24 mouse cellular contexts compared by ENCODE assay signal in genomic region chr1:74022536-74022935, GRCm38 (mm10).
DNase-seq lines count a peak whose midpoint lies in the region; ATAC-seq lines count a peak whose summit lies in the region.
"Had no signal": no experiment of that assay in that cellular context is flagged by ENCODE, and none has a peak within 500 bp of the region (broad histone marks: within the 10 kb centered on the region; RNA-seq: fewer than 3 reads in every experiment).

No protein-coding gene starts in this region.

- ATAC-seq in heart, embryonic 15.5 days (replicated peaks; ENCODE audit: insufficient number of reproducible peaks, insufficient read depth, low FRiP score, low read depth) = no peak
- ATAC-seq in heart, embryonic 16.5 days (replicated peaks; ENCODE audit: extremely low read depth, insufficient read depth, low FRiP score) = no peak
- no peak for ATAC-seq in intestine, embryonic 16.5 days
- ATAC-seq: midbrain, embryonic 13.5 days had no signal

- no peaks in the 10 kb centered on the region for H3K36me3 ChIP-seq in heart, embryonic 10.5 days
- no peaks in the 10 kb centered on the region for H3K36me3 ChIP-seq in heart, embryonic 15.5 days
- no peaks in the 10 kb centered on the region for H3K36me3 ChIP-seq in heart, embryonic 16.5 days (ENCODE audit: control insufficient read depth, insufficient read depth)
- H3K36me3 ChIP-seq in intestine, embryonic 16.5 days (ENCODE audit: control insufficient read depth, insufficient read depth, low read length) = no peaks in the 10 kb centered on the region
- H3K36me3 ChIP-seq: embryonic facial prominence, embryonic 10.5 days; embryonic facial prominence, embryonic 15.5 days; forebrain, embryonic 12.5 days; midbrain, embryonic 13.5 days; neural tube, embryonic 13.5 days had no signal

- H3K27me3 ChIP-seq in heart, embryonic 10.5 days (ENCODE audit: insufficient read depth, poor library complexity, severe bottlenecking) = no peaks in the 10 kb centered on the region
- H3K27me3 ChIP-seq in heart, embryonic 15.5 days = no peaks in the 10 kb centered on the region
- H3K27me3 ChIP-seq in heart, embryonic 16.5 days (ENCODE audit: control insufficient read depth, insufficient read depth, low read length) = no peaks in the 10 kb centered on the region
- no peaks in the 10 kb centered on the region for H3K27me3 ChIP-seq in intestine, embryonic 16.5 days (replicated peaks; ENCODE audit: control insufficient read depth, insufficient read depth, low read length)
- H3K27me3 ChIP-seq: embryonic facial prominence, embryonic 15.5 days; forebrain, embryonic 12.5 days; midbrain, embryonic 13.5 days; neural tube, embryonic 13.5 days had no signal

- WGBS in heart, embryonic 10.5 days = 63% methylated on average over 5 of the region's 5 CpGs
- 64% methylated on average over 5 of the region's 5 CpGs for WGBS in heart, embryonic 15.5 days
- WGBS in heart, embryonic 16.5 days = 73% methylated on average over 5 of the region's 5 CpGs
- 80% methylated on average over 5 of the region's 5 CpGs for WGBS in intestine, embryonic 16.5 days

- no peaks in the 10 kb centered on the region for H3K9me3 ChIP-seq in heart, embryonic 10.5 days
- no peaks in the 10 kb centered on the region for H3K9me3 ChIP-seq in heart, embryonic 15.5 days (replicated peaks)
- H3K9me3 ChIP-seq in heart, embryonic 16.5 days (replicated peaks; ENCODE audit: control insufficient read depth, low read length) = no peaks in the 10 kb centered on the region
- H3K9me3 ChIP-seq in intestine, embryonic 16.5 days (ENCODE audit: control insufficient read depth, low read length) = no peaks in the 10 kb centered on the region
- H3K9me3 ChIP-seq: embryonic facial prominence, embryonic 10.5 days; embryonic facial prominence, embryonic 15.5 days; forebrain, embryonic 12.5 days; midbrain, embryonic 13.5 days; neural tube, embryonic 13.5 days had no signal

- H3K27ac ChIP-seq in heart, embryonic 10.5 days = peak overlapping the region; percentile 76
- H3K27ac ChIP-seq in heart, embryonic 15.5 days = peak overlapping the region; percentile 93
- H3K27ac ChIP-seq in brown adipose tissue, adult 24 weeks (replicated peaks; ENCODE audit: low read depth, low read length) = peak overlapping the region; percentile 39
- H3K27ac ChIP-seq in heart, embryonic 16.5 days (ENCODE audit: low read length) = peak overlapping the region; percentile 19
- H3K27ac ChIP-seq in intestine, embryonic 16.5 days (ENCODE audit: low read length) = no peak overlapping the region
- H3K27ac ChIP-seq: embryonic facial prominence, embryonic 15.5 days; forebrain, embryonic 12.5 days; hindbrain, embryonic 14.5 days; liver, embryonic 14.5 days; macrophage; midbrain, embryonic 13.5 days; neural tube, embryonic 13.5 days had no signal

- no peak overlapping the region for H3K4me2 ChIP-seq in heart, embryonic 15.5 days
- H3K4me2 ChIP-seq in heart, embryonic 16.5 days (ENCODE audit: low read depth, low read length) = no peak overlapping the region
- H3K4me2 ChIP-seq in intestine, embryonic 16.5 days (ENCODE audit: low read depth, low read length) = no peak overlapping the region
- H3K4me2 ChIP-seq: embryonic facial prominence, embryonic 15.5 days; forebrain, embryonic 12.5 days; hindbrain, embryonic 14.5 days; midbrain, embryonic 13.5 days; neural tube, embryonic 13.5 days had no signal

- H3K9ac ChIP-seq in heart, embryonic 15.5 days = no peak overlapping the region
- no peak overlapping the region for H3K9ac ChIP-seq in heart, embryonic 16.5 days (ENCODE audit: low read length)
- H3K9ac ChIP-seq in intestine, embryonic 16.5 days (ENCODE audit: low read depth, low read length) = no peak overlapping the region
- H3K9ac ChIP-seq: embryonic facial prominence, embryonic 15.5 days; forebrain, embryonic 12.5 days; hindbrain, embryonic 14.5 days; liver, embryonic 14.5 days; midbrain, embryonic 13.5 days; neural tube, embryonic 13.5 days had no signal

- intact Hi-C loops in heart, postnatal 36 days (cut with DNase I) = no loop called here

- peaks cover 87% of the 10 kb centered on the region for H3K4me1 ChIP-seq in heart, embryonic 10.5 days
- H3K4me1 ChIP-seq in heart, embryonic 15.5 days (replicated peaks) = peaks cover 86% of the 10 kb centered on the region
- H3K4me1 ChIP-seq in brown adipose tissue, adult 24 weeks (ENCODE audit: control insufficient read depth, insufficient read depth, insufficient read length, low read length) = peaks cover 79% of the 10 kb centered on the region
- peaks cover 80% of the 10 kb centered on the region for H3K4me1 ChIP-seq in heart, embryonic 16.5 days (ENCODE audit: control insufficient read depth, insufficient read depth, low read length)
- peaks cover 35% of the 10 kb centered on the region for H3K4me1 ChIP-seq in intestine, embryonic 16.5 days (ENCODE audit: control insufficient read depth, insufficient read depth, low read length)

- H3K4me3 ChIP-seq in heart, embryonic 10.5 days = no peak overlapping the region
- H3K4me3 ChIP-seq in heart, embryonic 15.5 days = no peak overlapping the region
- no peak overlapping the region for H3K4me3 ChIP-seq in brown adipose tissue, adult 24 weeks (ENCODE audit: insufficient read depth, low read depth, low read length)
- no peak overlapping the region for H3K4me3 ChIP-seq in heart, embryonic 16.5 days (ENCODE audit: low read length)
- H3K4me3 ChIP-seq in intestine, embryonic 16.5 days (ENCODE audit: low read length) = no peak overlapping the region
- H3K4me3 ChIP-seq: embryonic facial prominence, embryonic 10.5 days; embryonic facial prominence, embryonic 15.5 days; forebrain, embryonic 12.5 days; midbrain, embryonic 13.5 days; neural tube, embryonic 13.5 days had no signal

- no peak for DNase-seq in heart, embryonic 10.5 days (ENCODE audit: low spot score)
- DNase-seq in heart, adult 9 months (ENCODE audit: low spot score in 2 of 2) = no peak
- no peak for DNase-seq in heart, postnatal 36 days
- DNase-seq: B cell, adult 2 months; cerebellum, adult 8-10 months; gastrocnemius, postnatal 14 days; kidney, adult 11 months; lung, adult 2 months; lung, postnatal 10 days; right cerebral cortex, postnatal 4 days; thymus, adult 18-20 months; thymus, postnatal 25 days had no signal
